Mouse (Mus musculus): ENCODE measurements around the gene Hcrt.

Gene Hcrt

GRCm38 (mm10) chr11:100766726-100767125 lies 4.0 kb upstream of the Hcrt start:
- peak; percentile 73 to 74 for DNase-seq

GRCm38 (mm10) chr11:100761547-100762045 lies 1.1 kb downstream of the Hcrt start:
- peak; percentile 75 to 88 for DNase-seq

GRCm38 (mm10) chr11:100759611-100760233 lies 3.0 kb downstream of the Hcrt start, which contains the start of gene Kcnh4:
TSS of gene Kcnh4 (minus strand) at chr11:100759942.
- DNase-seq: no peak

DNA sequence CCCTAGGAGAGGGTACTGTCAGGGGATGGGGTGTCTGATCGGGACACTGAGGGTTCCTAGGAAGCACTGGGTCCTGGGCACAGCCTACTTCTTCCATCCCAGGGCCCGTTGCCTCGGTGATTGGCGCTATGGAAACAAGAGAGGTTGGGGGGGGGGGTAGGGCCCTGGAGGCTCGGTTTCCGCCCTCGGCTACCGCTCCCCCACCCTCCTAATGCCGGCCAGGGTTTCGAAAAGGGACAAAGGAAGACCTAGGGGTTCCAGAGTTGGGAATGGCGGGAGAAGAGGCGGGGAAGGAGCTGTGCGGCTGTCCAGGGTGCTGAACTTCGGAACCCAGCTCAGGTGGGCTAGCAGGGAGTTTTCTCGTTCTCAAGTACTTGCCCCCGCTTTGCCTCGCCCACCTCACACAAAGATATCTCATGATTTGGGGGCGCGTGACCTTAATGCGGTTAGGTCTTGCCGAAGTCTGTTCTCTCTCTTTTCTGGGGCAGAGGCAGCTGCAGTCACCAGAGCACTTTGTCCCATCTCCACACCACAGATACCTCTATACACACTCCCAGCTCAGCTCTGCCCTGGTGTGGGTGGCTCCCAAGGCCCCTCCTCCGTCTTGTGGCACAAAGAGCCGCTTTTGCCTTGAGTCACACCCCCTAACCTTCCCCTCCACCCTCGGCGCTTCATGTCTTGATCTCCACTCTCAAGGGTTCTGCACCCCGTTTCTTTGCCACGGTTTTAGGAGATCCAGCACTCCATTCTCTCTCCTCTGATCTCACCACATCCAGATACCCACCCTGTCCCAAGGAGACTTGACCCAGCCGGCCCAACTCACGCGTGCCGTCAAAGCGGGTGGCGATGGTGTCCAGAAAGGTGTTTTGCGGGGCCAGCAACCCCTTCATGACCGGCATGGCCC lies 3.8 kb downstream of the Hcrt start:
- no peak for DNase-seq

DNA sequence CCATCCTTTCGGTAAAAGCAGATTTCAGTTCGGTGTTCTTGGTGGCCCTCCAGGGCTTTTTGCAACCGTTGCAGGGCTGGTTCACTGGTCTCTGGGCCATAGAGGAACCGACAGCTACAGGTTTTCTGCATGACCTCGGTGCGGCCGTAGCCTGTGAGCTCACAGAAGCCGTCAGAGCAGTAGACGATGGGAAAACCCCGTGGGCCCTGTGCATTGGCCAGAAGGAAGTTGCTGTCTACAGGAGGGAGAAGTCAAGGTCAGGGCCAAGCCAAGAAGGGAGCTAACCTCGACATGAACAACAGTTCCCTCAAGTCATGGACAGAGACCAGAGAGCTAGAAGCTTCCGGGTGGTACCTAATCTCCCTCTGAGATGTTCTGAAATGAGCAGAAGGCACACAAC lies 5.2 kb downstream of the Hcrt start:
- no peak for DNase-seq

DNA sequence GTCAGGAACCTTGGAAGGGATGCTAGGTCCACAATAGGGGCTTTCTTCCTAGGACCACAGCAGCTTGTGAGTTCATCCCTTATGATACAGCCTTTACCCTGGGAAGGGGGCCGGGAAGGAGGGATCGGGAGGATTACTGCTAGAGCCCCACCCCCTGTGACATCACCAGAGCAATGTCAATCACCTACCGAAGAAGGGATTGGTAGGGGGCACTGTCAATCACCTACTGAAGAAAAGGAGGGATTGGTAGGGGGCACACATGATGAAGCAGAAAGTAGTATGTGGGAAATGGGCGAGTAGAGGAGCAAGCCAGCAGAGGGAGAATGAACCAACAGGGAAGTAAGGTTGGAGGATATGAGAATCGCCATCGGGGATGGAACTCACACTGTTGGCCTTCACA lies 6.3 kb downstream of the Hcrt start:
- DNase-seq: no peak

DNA sequence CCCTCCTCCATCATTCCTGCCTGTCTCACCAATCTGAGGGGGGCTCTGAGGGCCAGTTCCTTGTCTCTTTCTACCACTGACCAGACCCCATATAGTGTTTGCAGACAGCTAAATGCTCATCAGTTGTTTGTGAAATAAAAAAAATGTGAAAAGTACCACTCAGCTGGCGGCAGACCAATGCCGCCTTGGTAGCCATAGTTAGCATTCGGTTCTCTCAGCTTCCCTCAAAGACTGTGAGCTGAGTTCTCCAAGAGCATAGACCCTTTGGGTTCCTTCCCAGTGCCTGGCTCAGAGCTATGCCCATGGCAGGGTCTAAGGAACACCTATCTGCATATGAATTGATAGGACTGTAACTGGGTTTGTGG lies 8.1 kb downstream of the Hcrt start:
- DNase-seq: no peak

- no peak for DNase-seq
Measured at GRCm38 (mm10) chr11:100754021-100754692, 8.6 kb downstream of the Hcrt start.

GRCm38 (mm10) chr11:100752294-100752693 lies 10.4 kb downstream of the Hcrt start:
- no peak for DNase-seq

DNA sequence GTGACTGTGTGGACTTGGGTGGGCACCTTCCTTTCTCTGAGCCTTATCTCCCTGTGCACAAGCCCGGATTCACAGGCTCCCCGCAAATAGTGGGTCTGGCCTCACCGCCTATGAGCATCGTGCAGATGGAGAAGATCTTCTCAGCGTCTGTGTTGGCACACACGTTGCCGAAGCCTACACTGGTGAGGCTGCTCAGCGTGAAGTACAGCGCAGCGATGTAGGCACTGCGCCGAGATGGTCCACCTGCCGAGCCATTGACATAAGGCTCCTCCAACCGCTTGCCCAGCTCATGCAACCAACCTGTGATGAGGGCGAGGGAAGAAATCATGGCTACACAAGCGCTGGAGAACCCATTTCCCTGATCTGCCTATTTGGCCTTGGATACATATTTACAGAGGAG lies 12.6 kb downstream of the Hcrt start:
- no peak for DNase-seq

DNA sequence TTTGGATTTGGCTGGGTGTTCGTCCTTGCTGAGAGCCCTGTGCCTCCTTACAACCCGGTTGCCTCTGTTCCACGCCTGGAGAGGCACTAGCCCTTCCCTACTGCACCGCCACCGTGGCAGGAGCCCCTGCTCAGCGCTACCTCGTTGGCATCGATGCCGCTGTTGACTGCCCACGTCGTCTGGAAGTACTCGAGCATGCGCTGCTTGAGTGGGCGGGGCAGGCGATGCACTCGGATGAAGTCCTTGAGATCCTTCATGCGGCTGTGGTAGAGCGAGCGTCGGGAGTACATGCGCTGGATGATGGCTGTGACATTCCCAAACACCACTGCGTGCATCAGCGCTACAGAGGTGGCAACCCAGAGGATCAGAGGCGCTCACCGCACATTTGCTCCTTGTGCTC lies 13.3 kb downstream of the Hcrt start:
- no peak for DNase-seq

DNA sequence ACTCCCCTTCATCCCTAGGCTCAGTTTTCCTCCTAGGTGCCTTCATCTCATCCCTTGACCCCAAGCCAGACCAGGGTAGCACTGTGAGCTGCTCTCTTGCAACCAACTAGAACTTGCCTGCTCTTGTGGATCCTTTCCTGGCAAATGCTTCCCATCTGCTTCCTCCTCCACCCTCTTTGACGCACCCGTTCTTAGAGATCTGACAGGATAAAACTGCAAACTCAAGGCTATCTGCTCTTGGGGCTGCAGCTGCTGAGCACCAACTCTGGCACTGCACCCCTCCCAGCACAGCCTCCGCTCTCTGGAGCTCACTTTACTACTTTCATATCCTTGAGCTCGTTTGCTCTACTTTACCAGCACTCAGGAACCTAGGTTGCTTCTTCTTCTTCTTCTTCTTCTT lies 14.1 kb downstream of the Hcrt start:
- no peak for DNase-seq

GRCm38 (mm10) chr11:100747114-100747513 lies 15.6 kb downstream of the Hcrt start:
- no peak for DNase-seq

- no peak for DNase-seq
Measured at GRCm38 (mm10) chr11:100746546-100746945, 16.2 kb downstream of the Hcrt start.

DNA sequence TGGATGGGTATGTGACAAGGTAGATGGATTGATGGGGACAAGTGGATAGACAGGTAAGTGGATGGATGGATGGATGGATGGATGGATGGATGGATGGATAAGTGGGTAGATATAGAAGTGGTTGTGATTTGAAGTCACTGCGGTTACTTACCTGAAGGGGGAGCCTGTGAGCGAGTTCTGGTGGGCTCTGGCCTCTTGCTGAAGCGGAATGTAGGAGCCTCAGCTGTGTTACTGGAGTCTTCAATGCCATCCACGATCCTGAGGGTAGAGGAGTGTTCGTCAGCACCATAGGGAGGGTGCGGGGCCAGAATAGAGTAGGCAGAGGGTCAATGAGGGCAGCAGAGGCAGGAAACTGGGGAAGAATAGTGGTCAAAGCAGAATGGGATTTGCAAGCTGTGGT lies 17.6 kb downstream of the Hcrt start:
- DNase-seq: peak in 1 of 2 experiments; percentile 40

- peak; percentile 80 to 83 for DNase-seq
Measured at GRCm38 (mm10) chr11:100741348-100741747, 21.4 kb downstream of the Hcrt start.

DNA sequence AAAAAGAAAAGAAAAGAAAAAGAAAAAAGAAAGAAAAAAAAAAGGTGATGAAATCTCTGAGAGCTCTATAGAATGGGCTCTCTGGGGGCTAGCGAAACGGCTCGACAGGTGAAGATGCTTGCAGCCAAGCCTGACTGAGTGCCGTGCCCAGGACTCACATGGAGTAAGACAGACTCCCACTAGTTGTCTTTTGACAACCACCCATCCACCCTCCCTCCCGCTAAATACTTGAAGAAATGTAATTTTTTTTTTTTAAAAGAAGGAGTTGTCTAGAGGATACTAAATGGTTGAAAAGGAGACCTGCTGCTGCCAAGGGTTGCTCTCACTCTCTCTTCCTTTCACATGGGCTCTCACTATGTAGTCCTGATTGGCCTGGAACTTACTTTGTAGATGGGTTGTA lies 24.0 kb downstream of the Hcrt start:
- no peak for DNase-seq

- peak; percentile 99 for DNase-seq
Measured at GRCm38 (mm10) chr11:100738066-100738604, 24.6 kb downstream of the Hcrt start, which contains the start of gene Rab5c. TSS of gene Rab5c (minus strand) at chr11:100738215.

DNA sequence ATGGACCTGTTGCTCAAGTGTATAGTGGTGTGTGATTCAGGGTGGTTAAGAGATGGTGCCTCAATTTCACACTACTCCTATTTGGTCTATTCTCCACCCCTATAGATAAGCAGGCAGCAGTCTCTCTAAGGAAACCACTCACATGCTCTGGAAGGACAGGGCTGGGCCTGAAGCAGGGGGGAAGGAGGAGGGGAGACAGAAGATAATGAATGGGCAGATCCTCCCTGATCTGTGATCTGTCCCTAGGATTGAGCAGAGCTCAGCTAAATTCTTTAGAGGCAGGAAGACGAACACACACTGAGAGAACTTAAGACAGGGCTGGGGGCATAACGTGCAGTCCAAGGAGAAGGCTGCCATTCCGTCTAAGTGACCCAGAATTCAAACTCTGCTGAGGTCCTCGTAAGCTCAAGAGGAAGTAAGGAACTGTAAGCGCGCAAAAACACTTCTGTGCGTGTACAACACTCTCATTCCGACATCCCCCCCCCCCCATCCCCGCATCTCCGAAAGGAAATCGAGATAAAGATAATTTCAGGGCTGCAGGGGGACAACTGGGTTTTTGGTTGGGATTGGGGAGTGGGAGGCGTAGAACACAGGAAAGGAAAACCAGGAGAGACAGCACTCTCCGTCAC lies 25.5 kb downstream of the Hcrt start:
- DNase-seq: no peak

- DNase-seq: no peak
Measured at GRCm38 (mm10) chr11:100736746-100737080, 26.0 kb downstream of the Hcrt start.

GRCm38 (mm10) chr11:100735954-100736745 lies 26.6 kb downstream of the Hcrt start:
- DNase-seq: no peak

All from kidney, adult 8-10 months (tissue).